Mouse (Mus musculus) c-Kit-positive CD71-positive TER-119-negative erythroid progenitor cells, embryonic 14.5 days (primary cell): ENCODE data around the gene Mid2.
A peak's percentile ranks its signal among the peaks of the same experiment; 100 is the strongest.
"Not testable (repeated sequence)": the region's sequence is repeated elsewhere in the genome, so short reads cannot be mapped to it uniquely, and the experiment has no call there.

Experiments
- DNase-seq: peaks from one replicate; pipeline ENCODE4 v3.0.0-alpha.2; 2013; ENCODE audit warnings: low read depth

Gene Mid2

GRCm38 (mm10) chrX:140664479-140665241 lies at the start of gene Mid2:
Mid2 (plus strand) TSS chrX:140664599.
- no peak for DNase-seq

GRCm38 (mm10) chrX:140624875-140625594 lies 39.4 kb upstream of the Mid2 start:
- no peak for DNase-seq

GRCm38 (mm10) chrX:140638028-140638427 lies 26.4 kb upstream of the Mid2 start:
- DNase-seq: no peak

GRCm38 (mm10) chrX:140639592-140639991 lies 24.8 kb upstream of the Mid2 start:
- DNase-seq: no peak

GRCm38 (mm10) chrX:140660731-140661130 lies 3.7 kb upstream of the Mid2 start:
- DNase-seq: no peak

- no peak for DNase-seq
Observed at GRCm38 (mm10) chrX:140663516-140663915, 883 bp upstream of the Mid2 start.

GRCm38 (mm10) chrX:140665242-140665810 lies 927 bp downstream of the Mid2 start:
- DNase-seq: no peak

- DNase-seq: no peak
Observed at GRCm38 (mm10) chrX:140675444-140675843, 11.0 kb downstream of the Mid2 start.

- no peak for DNase-seq
Observed at GRCm38 (mm10) chrX:140688335-140688734, 23.9 kb downstream of the Mid2 start.

GRCm38 (mm10) chrX:140697872-140698463 lies 33.6 kb downstream of the Mid2 start:
- not testable (repeated sequence) for DNase-seq

- no peak for DNase-seq
Observed at GRCm38 (mm10) chrX:140703224-140703623, 38.8 kb downstream of the Mid2 start.

GRCm38 (mm10) chrX:140706077-140706476 lies 41.7 kb downstream of the Mid2 start:
- no peak for DNase-seq

GRCm38 (mm10) chrX:140722400-140722799 lies 58.0 kb downstream of the Mid2 start:
- peak; percentile 24 for DNase-seq

- no peak for DNase-seq
Observed at GRCm38 (mm10) chrX:140738986-140739385, 74.6 kb downstream of the Mid2 start.

GRCm38 (mm10) chrX:140743213-140743612 lies 78.8 kb downstream of the Mid2 start:
- DNase-seq: no peak

GRCm38 (mm10) chrX:140769794-140770193 lies 105.4 kb downstream of the Mid2 start:
- no peak for DNase-seq

GRCm38 (mm10) chrX:140805340-140805739 lies 140.9 kb downstream of the Mid2 start:
- no peak for DNase-seq

- DNase-seq: no peak
Observed at GRCm38 (mm10) chrX:140813312-140814006, 149.1 kb downstream of the Mid2 start, which contains the start of gene Tex13b. Tex13b (minus strand) TSS chrX:140813433.
